Mouse (Mus musculus): Measurements from ENCODE around the gene Gm20388.

Gm20388 gene

GRCm38 (mm10) chr8:122778703-122779239 lies 2868.1 kb downstream of the Gm20388 start:
- DNase-seq, result no peak

GRCm38 (mm10) chr8:122779255-122779654 lies 2868.6 kb downstream of the Gm20388 start:
- DNase-seq, result no peak

GRCm38 (mm10) chr8:122784756-122785155 lies 2874.1 kb downstream of the Gm20388 start:
- no peak for DNase-seq

GRCm38 (mm10) chr8:122789796-122790195 lies 2879.2 kb downstream of the Gm20388 start:
- no peak for DNase-seq

- no peak for DNase-seq
These were observed 2882.9 kb downstream of the Gm20388 start for GRCm38 (mm10) chr8:122793375-122794174.

- DNase-seq, result no peak
These were observed 2883.5 kb downstream of the Gm20388 start for GRCm38 (mm10) chr8:122794175-122794454.

- no peak for DNase-seq
These were observed 2893.5 kb downstream of the Gm20388 start for GRCm38 (mm10) chr8:122803906-122804761.

GRCm38 (mm10) chr8:122805349-122805748 lies 2894.7 kb downstream of the Gm20388 start:
- no peak for DNase-seq

- no peak for DNase-seq
These were observed 2896.4 kb downstream of the Gm20388 start for GRCm38 (mm10) chr8:122806956-122807538.

- DNase-seq, result no peak
These were observed 2897.3 kb downstream of the Gm20388 start for GRCm38 (mm10) chr8:122807907-122808306.

- no peak for DNase-seq
These were observed 2899.7 kb downstream of the Gm20388 start for GRCm38 (mm10) chr8:122810376-122810775.

GRCm38 (mm10) chr8:122811870-122812494 lies 2901.3 kb downstream of the Gm20388 start:
- no peak for DNase-seq

- DNase-seq, result peak; percentile 32 to 43
These were observed 2902.1 kb downstream of the Gm20388 start for GRCm38 (mm10) chr8:122812610-122813250.

GRCm38 (mm10) chr8:122814608-122815007 lies 2904.0 kb downstream of the Gm20388 start:
- no peak for DNase-seq

- no peak for DNase-seq
These were observed 2906.3 kb downstream of the Gm20388 start for GRCm38 (mm10) chr8:122816965-122817364.

- DNase-seq, result no peak
These were observed 2907.3 kb downstream of the Gm20388 start for GRCm38 (mm10) chr8:122817724-122818496.

- no peak for DNase-seq
These were observed 2909.1 kb downstream of the Gm20388 start for GRCm38 (mm10) chr8:122819776-122820175.

- DNase-seq, result no peak
These were observed 2913.9 kb downstream of the Gm20388 start for GRCm38 (mm10) chr8:122824571-122824970.

- DNase-seq, result no peak
These were observed 2914.3 kb downstream of the Gm20388 start for GRCm38 (mm10) chr8:122824986-122825385.

GRCm38 (mm10) chr8:122825408-122825807 lies 2914.8 kb downstream of the Gm20388 start:
- DNase-seq, result no peak

GRCm38 (mm10) chr8:122829396-122829795 lies 2918.8 kb downstream of the Gm20388 start:
- DNase-seq, result no peak

Data from B cell, adult 2 months (primary cell).